Mouse (Mus musculus): ENCODE results near the gene Dpm2. TPM values are rescaled to one million over a fixed set of nuclear protein-coding genes. Genes with fewer than 3 reads are reported as not detected.
A peak's percentile ranks its signal among the peaks of the same experiment; 100 is the strongest.

Dpm2 gene
- polyA plus RNA-seq, 1 experiment: 110 TPM

DNA sequence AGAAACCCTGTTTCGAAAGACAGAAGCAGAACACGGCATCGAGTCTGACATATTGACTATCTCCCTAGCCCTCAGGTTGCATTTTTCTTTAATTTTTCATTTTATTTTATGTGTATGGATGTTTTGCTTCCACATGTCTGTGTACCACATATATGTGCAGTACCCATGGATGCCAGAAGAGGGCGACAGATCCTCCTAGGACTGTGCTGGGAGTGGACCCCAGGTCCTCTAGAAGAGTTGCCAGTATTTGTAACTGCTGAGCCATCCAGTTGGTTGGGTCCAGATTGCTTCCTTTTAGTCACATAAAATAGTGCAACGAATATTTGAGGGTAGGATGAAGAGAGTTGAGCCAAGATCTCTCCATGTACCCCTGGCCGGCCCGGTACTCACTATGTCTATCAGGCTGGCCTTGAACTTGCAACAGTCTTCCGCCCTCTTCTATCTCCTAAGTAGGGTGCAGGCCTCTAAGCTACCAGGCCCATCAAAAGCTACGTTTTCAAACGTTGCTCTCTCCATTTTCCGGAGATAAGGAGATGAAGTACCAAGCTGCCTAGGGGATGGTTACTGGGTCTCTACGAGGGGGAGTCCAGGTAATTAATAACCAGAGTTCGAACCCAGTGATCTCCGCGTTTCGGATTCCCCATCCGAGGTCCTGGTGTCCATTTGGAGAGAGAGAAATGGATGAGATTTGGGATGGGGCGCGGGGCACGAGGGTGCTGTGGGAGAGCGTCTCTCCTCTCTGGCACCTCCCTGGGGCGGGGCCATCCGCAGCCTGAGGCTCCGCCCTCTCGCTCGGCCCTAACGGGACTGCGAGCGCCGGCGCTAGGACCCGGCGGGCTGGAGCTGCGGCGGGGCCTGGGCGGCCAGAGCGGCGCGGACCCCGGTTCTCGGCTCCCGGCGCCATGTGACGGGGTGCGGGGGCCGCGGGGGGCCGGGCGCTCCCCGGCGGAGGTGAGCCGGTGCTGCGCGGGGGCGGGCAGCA lies 35.8 kb downstream of the Dpm2 start:
- H3K36me3 ChIP-seq (ENCODE audit: control insufficient read depth, insufficient read depth, low read length): no peaks in the 10 kb centered on the region
- H3K4me1 ChIP-seq (ENCODE audit: control insufficient read depth, insufficient read depth, low read length): peaks cover 35% of the 10 kb centered on the region
- peak overlapping the region; percentile 82 for H3K4me3 ChIP-seq (ENCODE audit: control insufficient read depth, low read depth, low read length)
- H3K27ac ChIP-seq (ENCODE audit: control insufficient read depth, insufficient read depth, low read depth, low read length): peak overlapping the region; percentile 17; the same call in 1 of the 2 replicates
- peak; percentile 71; the same call in 1 of the 2 replicates for TF ChIP-seq CTCF (IDR thresholded peaks at IDR 0.05; ENCODE audit: control insufficient read depth, insufficient read depth, insufficient replicate concordance, low read depth, low read length)
- TF ChIP-seq POLR2A (IDR thresholded peaks at IDR 0.05; ENCODE audit: control insufficient read depth, low read depth, low read length): no peak
- H3K27me3 ChIP-seq (ENCODE audit: control insufficient read depth, insufficient read depth, low read length): peaks cover 2% of the 10 kb centered on the region; the same call in 1 of the 2 replicates

DNA sequence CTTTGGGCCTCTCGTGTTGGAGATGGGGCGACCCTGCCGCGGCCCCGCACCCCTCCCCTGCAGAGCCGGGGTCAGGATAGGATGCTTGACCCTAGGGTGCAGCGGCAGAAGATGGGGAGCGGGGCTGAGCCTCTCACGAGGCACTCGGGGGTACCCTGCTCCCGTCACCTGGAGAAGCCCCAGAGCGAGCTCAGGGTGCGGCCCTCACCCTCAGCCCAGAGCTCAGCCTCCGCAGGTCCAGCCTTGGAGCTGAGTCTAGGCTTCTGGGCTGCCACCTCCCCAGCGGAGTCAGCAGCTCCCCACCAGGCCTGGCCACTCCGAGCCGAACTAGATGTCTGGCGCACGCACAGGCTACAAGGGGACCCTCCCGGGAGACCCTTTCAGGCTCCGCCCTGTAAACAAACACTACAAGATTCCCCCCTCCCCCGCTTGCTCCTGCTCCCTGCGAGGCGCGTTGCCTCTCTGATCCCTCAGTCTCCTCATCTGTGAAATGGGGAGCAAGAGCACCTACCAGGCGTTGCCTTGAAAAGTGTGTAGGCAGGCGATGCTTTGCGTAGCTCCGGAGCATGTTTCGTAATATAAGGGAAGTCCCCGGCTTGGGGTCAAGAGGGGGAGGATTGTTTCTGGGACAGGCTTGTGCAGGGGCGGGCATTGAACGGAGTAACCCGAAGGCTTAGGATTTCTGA lies 36.7 kb downstream of the Dpm2 start:
- Histone ChIP-seq H3K4me3 (ENCODE audit: control insufficient read depth, low read depth, low read length) (peak overlapping the region; percentile 82), H3K27me3 (ENCODE audit: control insufficient read depth, insufficient read depth, low read length) (peaks cover 2% of the 10 kb centered on the region; the same call in 1 of the 2 replicates), H3K27ac (ENCODE audit: control insufficient read depth, insufficient read depth, low read depth, low read length) (peak overlapping the region; percentile 83), H3K36me3 (ENCODE audit: control insufficient read depth, insufficient read depth, low read length) (no peaks in the 10 kb centered on the region), H3K4me1 (ENCODE audit: control insufficient read depth, insufficient read depth, low read length) (peaks cover 42% of the 10 kb centered on the region)
- TF ChIP-seq CTCF (IDR thresholded peaks at IDR 0.05; ENCODE audit: control insufficient read depth, insufficient read depth, insufficient replicate concordance, low read depth, low read length) (no peak), POLR2A (IDR thresholded peaks at IDR 0.05; ENCODE audit: control insufficient read depth, low read depth, low read length) (peak; percentile 40; the same call in 1 of the 2 replicates)

DNA sequence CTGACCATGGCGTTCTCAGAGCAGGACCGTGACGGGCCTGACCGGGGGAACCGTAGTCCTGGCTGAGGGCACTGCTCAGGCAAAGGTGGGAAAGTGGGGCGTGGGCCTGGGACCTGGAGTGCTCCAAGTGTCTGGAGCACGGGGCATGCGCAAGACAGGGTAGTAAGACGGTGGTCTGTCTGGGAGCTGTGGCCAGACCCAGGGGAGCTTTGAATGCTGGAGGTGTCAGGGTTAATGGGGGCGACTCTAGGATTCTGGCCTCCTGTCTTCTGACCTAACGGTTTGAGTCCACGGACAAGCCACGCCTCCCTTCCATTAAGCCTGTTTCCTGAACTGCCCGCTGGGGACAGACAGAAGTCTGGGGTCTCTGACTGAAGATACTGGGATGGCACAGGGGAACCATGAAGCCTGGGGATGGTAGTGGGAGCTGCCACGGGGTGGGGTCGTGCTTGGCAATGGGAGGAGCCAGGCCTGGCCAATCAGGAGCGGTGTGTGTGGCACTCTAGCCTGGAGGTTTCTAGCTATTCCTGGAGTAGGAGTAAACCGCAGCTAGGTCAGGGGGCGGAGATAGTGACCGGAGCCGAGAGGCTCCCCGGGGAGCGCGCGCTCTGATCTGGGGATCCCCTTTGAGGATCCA lies 37.6 kb downstream of the Dpm2 start:
- Histone ChIP-seq H3K36me3 (ENCODE audit: control insufficient read depth, insufficient read depth, low read length) (no peaks in the 10 kb centered on the region), H3K4me3 (ENCODE audit: control insufficient read depth, low read depth, low read length) (peak overlapping the region; percentile 82), H3K27ac (ENCODE audit: control insufficient read depth, insufficient read depth, low read depth, low read length) (peak overlapping the region; percentile 90), H3K4me1 (ENCODE audit: control insufficient read depth, insufficient read depth, low read length) (peaks cover 39% of the 10 kb centered on the region), H3K27me3 (ENCODE audit: control insufficient read depth, insufficient read depth, low read length) (peaks cover 2% of the 10 kb centered on the region; the same call in 1 of the 2 replicates)
- TF ChIP-seq CTCF (IDR thresholded peaks at IDR 0.05; ENCODE audit: control insufficient read depth, insufficient read depth, insufficient replicate concordance, low read depth, low read length) (no peak), POLR2A (IDR thresholded peaks at IDR 0.05; ENCODE audit: control insufficient read depth, low read depth, low read length) (no peak)

DNA sequence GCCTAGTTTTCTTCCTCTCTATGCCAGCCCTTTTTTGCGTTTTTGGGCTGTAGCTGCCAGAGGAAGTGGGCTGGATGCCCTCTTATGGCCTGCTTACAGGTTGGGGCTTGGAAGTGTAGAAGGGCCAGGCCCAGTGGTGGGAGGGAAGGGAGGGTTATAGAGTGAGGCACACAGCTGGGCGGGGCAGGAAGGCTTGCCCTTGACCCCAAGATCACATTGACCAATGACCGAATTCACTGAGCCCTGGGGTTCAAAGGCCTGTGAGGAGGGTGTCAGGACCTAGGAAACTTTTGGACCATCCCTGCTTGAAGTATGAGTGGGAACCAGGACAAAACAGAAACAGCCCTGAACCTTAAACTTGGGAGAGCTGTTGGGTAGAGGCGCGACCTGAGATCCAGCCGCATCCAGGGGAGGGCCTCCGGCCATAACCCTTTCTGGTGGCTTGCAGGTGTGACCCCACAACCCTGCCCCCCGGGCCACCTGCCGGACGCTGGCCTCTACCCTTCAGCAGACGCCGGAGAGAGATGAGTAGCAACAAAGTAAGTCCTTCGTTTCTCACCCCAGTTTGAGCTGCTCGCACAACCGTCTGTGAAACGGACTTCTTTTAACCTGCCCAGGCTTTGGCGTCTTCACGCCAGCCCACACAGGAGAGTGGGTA lies 38.2 kb downstream of the Dpm2 start:
- Histone ChIP-seq H3K36me3 (ENCODE audit: control insufficient read depth, insufficient read depth, low read length) (no peaks in the 10 kb centered on the region), H3K27me3 (ENCODE audit: control insufficient read depth, insufficient read depth, low read length) (peaks cover 2% of the 10 kb centered on the region; the same call in 1 of the 2 replicates), H3K27ac (ENCODE audit: control insufficient read depth, insufficient read depth, low read depth, low read length) (peak overlapping the region; percentile 90), H3K4me1 (ENCODE audit: control insufficient read depth, insufficient read depth, low read length) (peaks cover 39% of the 10 kb centered on the region), H3K4me3 (ENCODE audit: control insufficient read depth, low read depth, low read length) (peak overlapping the region; percentile 44)
- TF ChIP-seq POLR2A (IDR thresholded peaks at IDR 0.05; ENCODE audit: control insufficient read depth, low read depth, low read length) (no peak), CTCF (IDR thresholded peaks at IDR 0.05; ENCODE audit: control insufficient read depth, insufficient read depth, insufficient replicate concordance, low read depth, low read length) (no peak)

DNA sequence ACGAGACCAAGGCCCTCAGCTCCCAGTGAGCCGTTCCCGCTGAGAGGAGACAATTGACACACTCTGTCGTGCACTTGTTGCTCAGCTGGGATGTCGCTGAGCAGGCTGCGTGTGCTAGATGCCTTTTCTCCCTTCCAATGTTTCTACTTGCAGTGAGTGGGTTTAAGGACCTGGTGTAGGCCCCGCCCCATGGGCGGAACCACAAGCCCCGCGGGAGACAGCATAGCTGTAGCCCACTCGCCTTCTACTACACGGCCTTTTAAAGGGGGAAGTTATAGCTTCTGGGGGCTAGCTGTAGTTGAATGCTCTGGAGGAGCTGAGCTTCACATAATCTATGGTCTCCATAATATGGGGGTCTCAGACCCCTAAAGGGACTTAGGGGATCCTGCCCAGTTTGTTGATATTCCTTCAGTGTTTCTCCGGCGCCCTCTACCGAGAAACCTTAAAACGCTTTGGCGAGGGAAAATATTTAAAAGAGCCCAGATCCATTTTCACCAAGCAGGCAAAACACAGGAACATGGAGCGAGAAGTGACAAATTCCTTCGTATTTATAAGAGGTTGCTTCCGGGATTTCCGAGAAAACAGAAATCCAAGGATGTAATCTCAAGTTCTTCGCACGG lies 40.1 kb downstream of the Dpm2 start:
- Histone ChIP-seq H3K27ac (ENCODE audit: control insufficient read depth, insufficient read depth, low read depth, low read length) (no peak overlapping the region; the same call in 1 of the 2 replicates), H3K27me3 (ENCODE audit: control insufficient read depth, insufficient read depth, low read length) (peaks cover 2% of the 10 kb centered on the region; the same call in 1 of the 2 replicates), H3K4me3 (ENCODE audit: control insufficient read depth, low read depth, low read length) (no peak overlapping the region), H3K4me1 (ENCODE audit: control insufficient read depth, insufficient read depth, low read length) (peaks cover 46% of the 10 kb centered on the region), H3K36me3 (ENCODE audit: control insufficient read depth, insufficient read depth, low read length) (no peaks in the 10 kb centered on the region)
- TF ChIP-seq CTCF (IDR thresholded peaks at IDR 0.05; ENCODE audit: control insufficient read depth, insufficient read depth, insufficient replicate concordance, low read depth, low read length): no peak

DNA sequence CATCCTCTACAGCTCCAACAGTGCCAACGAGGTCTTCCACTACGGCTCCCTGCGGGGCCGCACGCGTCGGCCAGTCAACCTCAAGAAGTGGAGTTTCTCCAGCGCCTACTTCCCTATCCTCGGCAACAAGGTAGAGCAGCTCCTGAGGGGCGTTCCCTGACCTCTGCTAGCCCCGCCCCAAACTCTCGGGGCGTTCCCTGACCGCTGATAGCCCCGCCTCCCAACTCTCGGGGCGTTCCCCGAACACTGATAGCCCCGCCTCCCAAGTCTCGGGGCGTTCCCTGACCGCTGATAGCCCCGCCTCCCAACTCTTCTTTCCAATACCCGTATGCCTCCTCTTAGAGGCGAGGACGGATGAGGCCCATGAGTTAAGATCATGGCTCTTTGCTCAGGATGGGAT lies 41.6 kb downstream of the Dpm2 start:
- TF ChIP-seq POLR2A (IDR thresholded peaks at IDR 0.05; ENCODE audit: control insufficient read depth, low read depth, low read length) (no peak), CTCF (IDR thresholded peaks at IDR 0.05; ENCODE audit: control insufficient read depth, insufficient read depth, insufficient replicate concordance, low read depth, low read length) (no peak)
- Histone ChIP-seq H3K4me1 (ENCODE audit: control insufficient read depth, insufficient read depth, low read length) (peaks cover 37% of the 10 kb centered on the region), H3K36me3 (ENCODE audit: control insufficient read depth, insufficient read depth, low read length) (no peaks in the 10 kb centered on the region), H3K27ac (ENCODE audit: control insufficient read depth, insufficient read depth, low read depth, low read length) (no peak overlapping the region), H3K27me3 (ENCODE audit: control insufficient read depth, insufficient read depth, low read length) (peaks cover 2% of the 10 kb centered on the region; the same call in 1 of the 2 replicates), H3K4me3 (ENCODE audit: control insufficient read depth, low read depth, low read length) (peak overlapping the region; percentile 52)

Measured in testis, adult 2 months (tissue).